Mouse (Mus musculus): ENCODE results near the gene Adgrb3. TPM values are rescaled to one million over a fixed set of nuclear protein-coding genes. Genes with fewer than 3 reads are reported as not detected.
"Not testable (repeated sequence)": the region's sequence is repeated elsewhere in the genome, so short reads cannot be mapped to it uniquely, and the experiment has no call there.

Gene Adgrb3
- total and polyA plus RNA-seq, 2 experiments from 2014 or later = 54.6 to 90.7 TPM

DNA sequence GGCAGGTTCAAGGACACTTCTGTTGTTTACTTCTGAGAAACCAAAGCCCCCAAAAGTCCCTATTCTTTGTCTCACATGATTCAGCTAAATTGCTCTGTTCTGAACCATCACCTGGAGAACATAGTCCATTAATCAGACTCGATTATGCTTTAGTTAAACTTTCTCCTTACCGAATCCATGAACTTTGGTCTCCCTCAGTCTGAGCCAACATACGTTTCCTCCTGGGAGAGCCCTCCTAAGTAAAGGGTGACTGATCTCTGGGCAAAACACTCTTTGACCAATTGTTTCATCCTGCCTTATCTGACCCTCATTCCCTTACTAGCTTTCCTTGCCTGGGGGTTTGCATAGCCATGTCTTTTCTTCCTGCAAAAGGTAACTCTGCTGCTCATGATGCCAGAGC, 806.4 kb downstream of the Adgrb3 start:
- H3K27me3 ChIP-seq (ENCODE audit: insufficient read depth, low read length) = no peaks in the 10 kb centered on the region
- H3K4me2 ChIP-seq (ENCODE audit: low read depth, low read length, poor library complexity, severe bottlenecking) = no peak overlapping the region
- no peak overlapping the region for H3K27ac ChIP-seq (ENCODE audit: low read depth, low read length)
- no peak for TF ChIP-seq CTCF (IDR thresholded peaks at IDR 0.05)
- no peaks in the 10 kb centered on the region for H3K4me1 ChIP-seq (ENCODE audit: insufficient read depth, low read length)
- WGBS = 88% methylated on average over 3 of the region's 3 CpGs
- H3K9me3 ChIP-seq (ENCODE audit: low read length) = no peaks in the 10 kb centered on the region
- H3K9ac ChIP-seq (replicated peaks; ENCODE audit: low read length, poor library complexity, severe bottlenecking) = no peak overlapping the region
- DNase-seq (ENCODE audit: low spot score) (no peak), ATAC-seq (ENCODE audit: low FRiP score) (no peak)
- no peak overlapping the region for H3K4me3 ChIP-seq (ENCODE audit: low read depth, low read length)
- H3K36me3 ChIP-seq (ENCODE audit: insufficient read depth, low read length) = no peaks in the 10 kb centered on the region

GRCm38 (mm10) chr1:25017851-25018250, 811.7 kb downstream of the Adgrb3 start:
- not testable (repeated sequence) for H3K27ac ChIP-seq (ENCODE audit: low read depth, low read length); H3K27me3 ChIP-seq (ENCODE audit: insufficient read depth, low read length); H3K9ac ChIP-seq (replicated peaks; ENCODE audit: low read length, poor library complexity, severe bottlenecking); H3K9me3 ChIP-seq (ENCODE audit: low read length); DNase-seq (ENCODE audit: low spot score); H3K4me2 ChIP-seq (ENCODE audit: low read depth, low read length, poor library complexity, severe bottlenecking); H3K4me3 ChIP-seq (ENCODE audit: low read depth, low read length); ATAC-seq (ENCODE audit: low FRiP score); H3K4me1 ChIP-seq (ENCODE audit: insufficient read depth, low read length); H3K36me3 ChIP-seq (ENCODE audit: insufficient read depth, low read length)
- WGBS = 89% methylated on average over 5 of the region's 8 CpGs
